10 mouse cellular contexts compared by ENCODE assay signal in genomic region chr4:97689456-97690383, GRCm38 (mm10).
A peak's percentile ranks its signal among the peaks of the same experiment; 100 is the strongest.
DNase-seq lines count a peak whose midpoint lies in the region; ATAC-seq lines count a peak whose summit lies in the region.
"Had no signal": no experiment of that assay in that cellular context is flagged by ENCODE, and none has a peak within 500 bp of the region (broad histone marks: within the 10 kb centered on the region; RNA-seq: fewer than 3 reads in every experiment).

No protein-coding gene starts in this region.

- 42% methylated on average over 8 of the region's 8 CpGs for WGBS in heart, embryonic 14.5 days
- WGBS in forebrain, embryonic 10.5 days, result 78% methylated on average over 8 of the region's 8 CpGs

- no peak overlapping the region for H3K9ac ChIP-seq in heart, embryonic 14.5 days (ENCODE audit: low read length)
- H3K9ac ChIP-seq: embryonic facial prominence, embryonic 15.5 days; midbrain, embryonic 12.5 days had no signal

- peak overlapping the region; percentile 3 to 50; a peak in 3 of 4 replicates for H3K27ac ChIP-seq in heart, embryonic 14.5 days (replicated peaks in 1 of 2; ENCODE audit: control insufficient read depth in 1 of 2, insufficient read depth in 1 of 2, low read depth in 2 of 2, low read length in 2 of 2)
- H3K27ac ChIP-seq in forebrain, embryonic 10.5 days, result no peak overlapping the region
- H3K27ac ChIP-seq: embryonic facial prominence, embryonic 15.5 days; midbrain, embryonic 12.5 days had no signal

- H3K36me3 ChIP-seq in heart, embryonic 14.5 days (ENCODE audit: control insufficient read depth, insufficient read depth, low read length), result no peaks in the 10 kb centered on the region
- no peaks in the 10 kb centered on the region for H3K36me3 ChIP-seq in forebrain, embryonic 10.5 days (replicated peaks)
- H3K36me3 ChIP-seq: embryonic facial prominence, embryonic 15.5 days; midbrain, embryonic 12.5 days had no signal

- no peaks in the 10 kb centered on the region for H3K27me3 ChIP-seq in heart, embryonic 14.5 days (ENCODE audit: control insufficient read depth, insufficient read depth, low read length)
- H3K27me3 ChIP-seq in forebrain, embryonic 10.5 days (ENCODE audit: poor library complexity, severe bottlenecking), result no peaks in the 10 kb centered on the region
- H3K27me3 ChIP-seq: embryonic facial prominence, embryonic 15.5 days had no signal

- no peaks in the 10 kb centered on the region for H3K9me3 ChIP-seq in heart, embryonic 14.5 days (ENCODE audit: control insufficient read depth, low read length)
- no peaks in the 10 kb centered on the region for H3K9me3 ChIP-seq in forebrain, embryonic 10.5 days
- H3K9me3 ChIP-seq: embryonic facial prominence, embryonic 15.5 days; midbrain, embryonic 12.5 days had no signal

- no peak overlapping the region for H3K4me3 ChIP-seq in heart, embryonic 14.5 days (ENCODE audit: control insufficient read depth in 1 of 2, insufficient read depth in 1 of 2, low read depth in 1 of 2, low read length in 2 of 2)
- no peak overlapping the region for H3K4me3 ChIP-seq in forebrain, embryonic 10.5 days
- H3K4me3 ChIP-seq: embryonic facial prominence, embryonic 15.5 days; midbrain, embryonic 12.5 days had no signal

- ATAC-seq in heart, embryonic 14.5 days (ENCODE audit: insufficient number of reproducible peaks, insufficient read depth, low FRiP score, low read depth), result peak; percentile 75

- H3K4me2 ChIP-seq in heart, embryonic 14.5 days (ENCODE audit: low read length), result no peak overlapping the region
- H3K4me2 ChIP-seq: embryonic facial prominence, embryonic 15.5 days; midbrain, embryonic 12.5 days had no signal

- peaks cover 0 to 4% of the 10 kb centered on the region in 2 experiments; a peak in 1 of 4 replicates for H3K4me1 ChIP-seq in heart, embryonic 14.5 days (ENCODE audit: control insufficient read depth in 2 of 2, insufficient read depth in 2 of 2, low read length in 2 of 2)
- peaks cover 6% of the 10 kb centered on the region for H3K4me1 ChIP-seq in forebrain, embryonic 10.5 days
- H3K4me1 ChIP-seq: embryonic facial prominence, embryonic 15.5 days; midbrain, embryonic 12.5 days had no signal

- DNase-seq in retina, postnatal 1 day, result peak; percentile 21
- no peak for DNase-seq in retina, embryonic 14.5 days (ENCODE audit: low spot score)
- DNase-seq in kidney, postnatal 36 days, result peak; percentile 38 to 51
- peak; percentile 46 for DNase-seq in testis, postnatal 10 days (ENCODE audit: low spot score)
- DNase-seq in forebrain, embryonic 10.5 days (ENCODE audit: extremely low spot score, low spot score), result no peak
- no peak for DNase-seq in spleen, postnatal 14 days (ENCODE audit: low spot score in 2 of 2)
- no peak for DNase-seq in layer of hippocampus, postnatal 14 days (ENCODE audit: low spot score in 2 of 2)

Comparison
In these comparisons a context has a peak if more than half of its experiments do, and no peak if none do; other contexts are left out.
1. DNase-seq: peak in retina, postnatal 1 day (single experiment), kidney, postnatal 36 days (2 of 2) and testis, postnatal 10 days (single experiment); none in retina, embryonic 14.5 days (single experiment), forebrain, embryonic 10.5 days (single experiment), spleen, postnatal 14 days (0 of 2) and layer of hippocampus, postnatal 14 days (0 of 2).